Mouse (Mus musculus) natural killer cell, adult 2 months (primary cell): ENCODE data around the gene Gm21586.
"Not testable (repeated sequence)": the region's sequence is repeated elsewhere in the genome, so short reads cannot be mapped to it uniquely, and the experiment has no call there.

Experiments used
- DNase-seq, 2 experiments: peaks; one replicate each; pipeline ENCODE4 v3.0.0; 2022; ENCODE audit warnings: low spot score in 2 of 2

The Gm21586 gene

GRCm38 (mm10) chr4:42439078-42439477, at the start of gene Gm21586:
Gm21586 (plus strand) TSS chr4:42439378.
- DNase-seq, result not testable (repeated sequence)

- not testable (repeated sequence) for DNase-seq
These were observed 27.3 kb downstream of the Gm21586 start, which contains the start of gene Gm2163 for GRCm38 (mm10) chr4:42466452-42466851. Gm2163 (plus strand) TSS chr4:42466752.
